Mouse (Mus musculus): ENCODE measurements at regions not wholly inside any gene's neighbourhood (a gene's known extent, or its start where the extent isn't known, plus 50 kb on each side); places are given as distances from the start of the nearest gene placed in this dataset.

GRCm38 (mm10) chr15:97534878-97535277 lies 170.7 kb downstream of the Rpap3 start:
- TF ChIP-seq GATA1 (IDR thresholded peaks at IDR 0.05; ENCODE audit: borderline replicate concordance, low read length) (no peak), FLI1 (IDR thresholded peaks at IDR 0.05; ENCODE audit: low read length) (no peak)

All from megakaryocyte, embryonic 14.5 days (primary cell).